Mouse (Mus musculus): Measurements from ENCODE around the gene Pygm. TPM values are rescaled to one million over a fixed set of nuclear protein-coding genes. Genes with fewer than 3 reads are reported as not detected.

The Pygm gene
- 2.4 TPM for polyA plus RNA-seq (2017; shearing (Covaris generic))

GRCm38 (mm10) chr19:6384128-6384527 lies at the start of gene Pygm:
Gene Pygm, plus strand, starts transcription at chr19:6384399.

GRCm38 (mm10) chr19:6334673-6335457 lies 49.3 kb upstream of the Pygm start, which contains the start of gene Men1:
Gene Men1, plus strand, starts transcription at chr19:6334979.

GRCm38 (mm10) chr19:6340524-6341452 lies 43.4 kb upstream of the Pygm start, which contains the start of gene Map4k2:
Gene Map4k2, plus strand, starts transcription at chr19:6341135.

GRCm38 (mm10) chr19:6363411-6364240 lies 20.6 kb upstream of the Pygm start, which contains the start of gene Sf1:
Gene Sf1, plus strand, starts transcription at chr19:6363690.

GRCm38 (mm10) chr19:6399285-6400095 lies 15.3 kb downstream of the Pygm start, which contains the start of gene Rasgrp2:
Gene Rasgrp2, plus strand, starts transcription at chr19:6399340.

GRCm38 (mm10) chr19:6418233-6418879 lies 34.2 kb downstream of the Pygm start, which contains the start of gene Nrxn2:
Gene Nrxn2, plus strand, starts transcription at chr19:6418731.

Other genes with a start within 250 kb of the Pygm start
- gene Batf2, start 243.4 kb upstream of the Pygm start, polyA plus RNA-seq (2017; shearing (Covaris generic)), result not detected
- 25.1 TPM for gene Arl2, start 242.9 kb upstream of the Pygm start, polyA plus RNA-seq (2017; shearing (Covaris generic))
- gene Majin, start 200.0 kb upstream of the Pygm start, polyA plus RNA-seq (2017; shearing (Covaris generic)), result not detected
- gene Gpha2, start 158.0 kb upstream of the Pygm start, polyA plus RNA-seq (2017; shearing (Covaris generic)), result not detected
- gene Ppp2r5b, start 148.5 kb upstream of the Pygm start, polyA plus RNA-seq (2017; shearing (Covaris generic)), result 19.1 TPM
- gene Atg2a, start 142.7 kb upstream of the Pygm start, polyA plus RNA-seq (2017; shearing (Covaris generic)), result 79.4 TPM
- gene Ehd1, start 107.7 kb upstream of the Pygm start, polyA plus RNA-seq (2017; shearing (Covaris generic)), result 34.0 TPM
- 0.35 TPM for gene Cdc42bpg, start 77.9 kb upstream of the Pygm start, polyA plus RNA-seq (2017; shearing (Covaris generic))
- gene Men1, start 49.4 kb upstream of the Pygm start, polyA plus RNA-seq (2017; shearing (Covaris generic)), result 30.0 TPM
- 129 TPM for gene Map4k2, start 43.3 kb upstream of the Pygm start, polyA plus RNA-seq (2017; shearing (Covaris generic))
- 603 TPM for gene Sf1, start 20.7 kb upstream of the Pygm start, polyA plus RNA-seq (2017; shearing (Covaris generic))
- 296 TPM for gene Rasgrp2, start 14.9 kb downstream of the Pygm start, polyA plus RNA-seq (2017; shearing (Covaris generic))
- not detected for gene Nrxn2, start 34.3 kb downstream of the Pygm start, polyA plus RNA-seq (2017; shearing (Covaris generic))
- not detected for gene Slc22a12, start 158.6 kb downstream of the Pygm start, polyA plus RNA-seq (2017; shearing (Covaris generic))

All from effector memory CD4-positive, alpha-beta T cell, adult 5 months (primary cell).